Mouse (Mus musculus) G1E-ER4 (cell line): Measurements from ENCODE around the gene Pkd1. TPM values are rescaled to one million over a fixed set of nuclear protein-coding genes. Genes with fewer than 3 reads are reported as not detected.

ENCODE experiments used
- GATA1 ChIP-seq: IDR thresholded peaks from one replicate; pipeline ENCODE4 v1.8.0; 2012; ENCODE audit warnings: low read length, inconsistent platforms
- polyA plus RNA-seq: library from polyadenylated mRNA; stranded (reverse); fragments of >175 nt; gene quantifications from 2 replicates; pipeline ENCODE4 v1.2.3, GENCODE M21; 2012

Pkd1 gene
- polyA plus RNA-seq, 1 experiment = 4.0 TPM

DNA sequence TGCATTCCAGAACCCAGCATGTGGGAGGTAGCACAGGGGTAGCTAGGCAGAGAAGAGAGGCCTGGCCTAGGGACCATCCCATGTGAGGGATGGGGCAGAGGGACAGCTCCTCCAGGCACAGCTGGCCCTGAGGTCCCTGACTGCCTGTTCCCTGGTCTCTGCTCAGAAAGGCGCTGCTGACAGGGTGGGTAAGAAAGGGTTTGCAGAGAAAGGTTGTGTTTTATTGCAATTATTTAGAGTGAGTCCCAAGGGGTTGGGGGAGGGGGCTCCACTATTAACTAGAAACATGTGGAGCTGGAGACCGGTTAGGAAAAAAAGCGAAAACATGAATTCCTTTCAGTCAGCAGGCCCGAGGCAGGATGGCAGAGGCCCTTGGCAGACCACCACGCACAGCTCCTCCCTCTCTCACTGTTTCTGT lies 89.9 kb downstream of the Pkd1 start:
- TF ChIP-seq GATA1 = no peak

GRCm38 (mm10) chr17:24640119-24640518 lies 90.5 kb downstream of the Pkd1 start:
- TF ChIP-seq GATA1 = no peak

- TF ChIP-seq GATA1 = no peak
These were observed 90.9 kb downstream of the Pkd1 start for GRCm38 (mm10) chr17:24640581-24640980.

DNA sequence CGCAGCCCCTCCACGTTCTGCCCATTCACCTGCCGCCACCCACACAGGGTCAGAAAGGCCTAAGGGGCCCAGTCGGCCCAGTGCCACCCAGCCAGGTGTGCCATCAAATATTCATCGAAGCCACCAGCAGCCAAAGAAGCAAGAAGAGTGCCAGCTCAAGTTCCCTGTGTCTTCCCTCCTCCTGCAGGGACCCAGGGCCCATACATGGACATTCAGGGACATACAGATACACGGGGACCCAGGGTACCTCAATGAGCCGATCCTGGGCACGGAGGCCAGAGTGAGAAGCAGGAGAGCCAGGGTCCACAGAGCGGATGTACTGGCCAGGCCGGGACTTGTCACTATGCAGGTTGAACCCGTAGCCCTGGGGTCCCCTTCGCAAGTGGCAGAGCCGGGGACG lies 92.3 kb downstream of the Pkd1 start:
- TF ChIP-seq GATA1 = no peak

- no peak for TF ChIP-seq GATA1
These were observed 93.2 kb downstream of the Pkd1 start for GRCm38 (mm10) chr17:24642791-24643343.

DNA sequence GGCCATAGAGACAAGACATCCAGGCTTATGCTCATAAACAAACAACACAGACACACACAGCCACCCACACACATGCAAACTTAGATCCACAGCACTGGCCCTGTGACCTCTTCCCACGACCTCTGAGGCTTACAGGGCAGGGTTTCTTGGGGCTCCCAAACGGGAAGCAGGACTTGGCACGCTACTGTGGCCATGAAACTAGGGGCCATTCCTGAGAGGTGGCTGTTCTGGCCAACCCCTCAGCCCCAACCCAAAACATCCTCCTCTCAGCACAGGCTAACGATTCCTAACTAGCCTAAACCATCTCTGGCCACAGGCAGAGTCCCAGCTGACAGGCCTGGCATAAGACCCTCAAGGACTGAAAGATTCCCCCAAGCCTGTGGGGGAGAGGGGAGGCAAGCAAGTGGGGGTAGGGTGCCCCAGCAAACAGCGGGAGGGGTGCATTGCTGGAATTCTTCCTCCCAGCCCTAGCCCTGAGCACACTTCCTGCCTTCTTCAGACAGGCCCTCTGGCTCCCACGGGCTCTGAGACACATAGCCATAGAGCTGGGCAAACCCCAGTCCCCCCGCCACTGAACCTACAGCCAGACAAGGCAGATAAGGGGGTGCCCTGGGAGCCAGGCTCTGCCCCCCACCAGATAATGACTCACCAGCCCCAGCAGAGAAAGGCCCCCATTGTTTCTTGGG lies 94.5 kb downstream of the Pkd1 start:
- no peak for TF ChIP-seq GATA1

GRCm38 (mm10) chr17:24644875-24645721 lies 95.5 kb downstream of the Pkd1 start:
- no peak for TF ChIP-seq GATA1

DNA sequence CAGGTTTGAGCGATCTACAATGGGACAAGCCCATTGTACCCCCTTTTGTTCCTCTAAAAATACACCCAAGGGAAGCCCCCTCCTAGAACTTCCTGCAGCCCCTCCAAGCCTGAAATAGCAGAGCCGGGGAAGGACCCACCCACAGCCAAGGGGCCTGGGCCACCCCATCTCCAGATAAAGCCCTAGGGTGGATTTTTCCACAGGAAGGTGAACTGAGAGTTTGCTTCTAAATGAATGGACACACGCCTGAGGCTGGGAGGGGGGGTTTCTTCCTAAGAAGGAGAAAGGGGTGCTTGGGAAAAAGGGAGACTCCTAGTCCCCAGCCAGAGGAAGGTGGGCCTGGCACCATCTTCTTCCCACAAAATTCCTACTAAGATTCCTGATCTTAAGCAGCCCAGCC lies 96.3 kb downstream of the Pkd1 start:
- TF ChIP-seq GATA1 = no peak

Other genes with a start within 250 kb of the Pkd1 start
- gene Abca17, start 198.8 kb upstream of the Pkd1 start, polyA plus RNA-seq = not detected in 2 replicates
- 23.1 and 41.6 TPM in 2 replicates for gene Abca3, start 197.9 kb upstream of the Pkd1 start, polyA plus RNA-seq
- 301 and 446 TPM in 2 replicates for gene Rnps1, start 135.3 kb upstream of the Pkd1 start, polyA plus RNA-seq
- gene Eci1, start 123.2 kb upstream of the Pkd1 start, polyA plus RNA-seq = 47.6 and 64.0 TPM in 2 replicates
- not detected in 2 replicates for gene Dnase1l2, start 106.7 kb upstream of the Pkd1 start, polyA plus RNA-seq
- 19.4 and 22.8 TPM in 2 replicates for gene E4f1, start 79.5 kb upstream of the Pkd1 start, polyA plus RNA-seq
- gene Pgp, start 79.4 kb upstream of the Pkd1 start, polyA plus RNA-seq = 75.9 and 87.6 TPM in 2 replicates
- gene Bricd5, start 76.0 kb upstream of the Pkd1 start, polyA plus RNA-seq = 0.10 TPM in 1 of 2 replicates, not detected in the other
- 8.4 and 8.5 TPM in 2 replicates for gene Mlst8, start 70.8 kb upstream of the Pkd1 start, polyA plus RNA-seq
- 0.01 TPM in 1 of 2 replicates, not detected in the other for gene Caskin1, start 61.2 kb upstream of the Pkd1 start, polyA plus RNA-seq
- 239 and 240 TPM in 2 replicates for gene Traf7, start 21.9 kb upstream of the Pkd1 start, polyA plus RNA-seq
- 0.29 and 0.30 TPM in 2 replicates for gene Rab26, start 15.6 kb upstream of the Pkd1 start, polyA plus RNA-seq
- gene Tsc2, start 82.8 kb downstream of the Pkd1 start, polyA plus RNA-seq = 45.3 and 52.6 TPM in 2 replicates
- gene Nthl1, start 82.8 kb downstream of the Pkd1 start, polyA plus RNA-seq = 24.0 and 31.0 TPM in 2 replicates
- gene Slc9a3r2, start 100.5 kb downstream of the Pkd1 start, polyA plus RNA-seq = not detected in 2 replicates
- gene Npw, start 108.6 kb downstream of the Pkd1 start, polyA plus RNA-seq = not detected in 2 replicates
- gene Zfp598, start 119.9 kb downstream of the Pkd1 start, polyA plus RNA-seq = 90.5 and 98.9 TPM in 2 replicates
- 0.13 TPM in 2 replicates for gene Syngr3, start 140.1 kb downstream of the Pkd1 start, polyA plus RNA-seq
- gene Gfer, start 146.3 kb downstream of the Pkd1 start, polyA plus RNA-seq = 149 and 186 TPM in 2 replicates
- 0.33 and 0.89 TPM in 2 replicates for gene Noxo1, start 146.4 kb downstream of the Pkd1 start, polyA plus RNA-seq
- gene Tbl3, start 157.8 kb downstream of the Pkd1 start, polyA plus RNA-seq = 25.6 and 35.3 TPM in 2 replicates
- 0.14 and 0.36 TPM in 2 replicates for gene Rnf151, start 168.2 kb downstream of the Pkd1 start, polyA plus RNA-seq
- gene Rps2, start 168.3 kb downstream of the Pkd1 start, polyA plus RNA-seq = 2,301 and 3,917 TPM in 2 replicates
- gene Ndufb10, start 174.6 kb downstream of the Pkd1 start, polyA plus RNA-seq = 457 and 647 TPM in 2 replicates
- gene Rpl3l, start 178.0 kb downstream of the Pkd1 start, polyA plus RNA-seq = not detected in 2 replicates
- 11.1 and 11.3 TPM in 2 replicates for gene Msrb1, start 186.8 kb downstream of the Pkd1 start, polyA plus RNA-seq
- gene Hs3st6, start 203.2 kb downstream of the Pkd1 start, polyA plus RNA-seq = not detected in 2 replicates